ENCODE assay signal across 7 mouse cellular contexts in the genomic region with DNA sequence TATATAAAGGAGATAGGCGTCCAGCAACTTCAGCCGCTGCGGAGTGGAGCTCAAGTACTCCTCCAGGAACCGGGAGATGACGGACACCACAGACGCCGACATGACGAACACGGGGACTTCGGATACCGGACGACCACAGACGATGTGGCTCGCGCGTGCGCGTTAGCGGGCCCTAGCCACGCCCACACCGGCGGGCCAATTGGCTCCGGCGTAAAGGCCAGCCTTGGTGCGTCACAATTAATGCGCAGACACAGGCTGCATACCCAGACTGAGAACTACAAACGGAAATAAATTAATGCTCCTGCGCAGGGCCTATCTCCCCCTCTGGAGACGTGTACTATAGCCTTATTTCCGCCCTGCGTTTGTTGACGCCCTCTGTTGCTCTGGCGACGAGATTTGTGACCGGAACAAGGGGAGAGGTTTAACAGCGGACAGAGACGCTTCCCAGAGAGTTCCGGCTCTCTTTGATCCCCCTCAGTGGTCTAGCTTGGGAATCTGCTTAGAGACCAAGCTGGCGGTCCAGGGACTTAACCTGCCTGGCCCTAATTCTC. TPM values are rescaled to one million over a fixed set of nuclear protein-coding genes. Genes with fewer than 3 reads are reported as not detected.
A peak's percentile ranks its signal among the peaks of the same experiment; 100 is the strongest.
DNase-seq lines count a peak whose midpoint lies in the region; ATAC-seq lines count a peak whose summit lies in the region.

A gene (minus strand): TSS at position 364 of the 551 bp plus-strand sequence.
A gene (plus strand): TSS at position 448 of the 551 bp plus-strand sequence.

- H3K36me3 ChIP-seq in embryonic facial prominence, embryonic 11.5 days (replicated peaks; ENCODE audit: control insufficient read depth, insufficient read depth, low read depth, low read length), result no peaks in the 10 kb centered on the region
- H3K36me3 ChIP-seq in limb, embryonic 10.5 days, result peaks cover 16% of the 10 kb centered on the region
- 0 out of 2 replicates have a peak, but pooled peaks cover 7% of the 10 kb centered on the region for H3K36me3 ChIP-seq in midbrain, embryonic 13.5 days

- peak within 1 kb of the TSS; percentile 62 for H3K4me2 ChIP-seq in embryonic facial prominence, embryonic 11.5 days (ENCODE audit: low read depth, low read length)
- peak within 1 kb of the TSS; percentile 71 for H3K4me2 ChIP-seq in midbrain, embryonic 13.5 days (replicated peaks)

- H3K4me1 ChIP-seq in embryonic facial prominence, embryonic 11.5 days (ENCODE audit: control insufficient read depth, insufficient read depth, low read length), result no peaks in the 10 kb centered on the region
- H3K4me1 ChIP-seq in limb, embryonic 10.5 days, result peaks cover 29% of the 10 kb centered on the region
- peaks cover 56% of the 10 kb centered on the region for H3K4me1 ChIP-seq in midbrain, embryonic 13.5 days (replicated peaks)

- peak within 1 kb of the TSS; percentile 56; the same call in 1 of the 2 replicates for H3K27ac ChIP-seq in embryonic facial prominence, embryonic 11.5 days (replicated peaks; ENCODE audit: low read depth, low read length)
- H3K27ac ChIP-seq in limb, embryonic 10.5 days, result peak within 1 kb of the TSS; percentile 84
- peak within 1 kb of the TSS; percentile 86 for H3K27ac ChIP-seq in midbrain, embryonic 13.5 days

- WGBS in embryonic facial prominence, embryonic 11.5 days, result under 1% methylated on average over 39 of the region's 39 CpGs
- under 1% methylated on average over 39 of the region's 39 CpGs for WGBS in limb, embryonic 10.5 days
- 0% methylated on average over 39 of the region's 39 CpGs for WGBS in midbrain, embryonic 13.5 days

- no peaks in the 10 kb centered on the region for H3K9me3 ChIP-seq in embryonic facial prominence, embryonic 11.5 days (replicated peaks; ENCODE audit: control insufficient read depth, low read length)
- H3K9me3 ChIP-seq in limb, embryonic 10.5 days (replicated peaks), result no peaks in the 10 kb centered on the region
- H3K9me3 ChIP-seq in midbrain, embryonic 13.5 days, result no peaks in the 10 kb centered on the region

- peak; percentile 99 for ATAC-seq in embryonic facial prominence, embryonic 11.5 days (replicated peaks; ENCODE audit: insufficient number of reproducible peaks, low FRiP score, low TSS enrichment, low read depth)
- ATAC-seq in granulocyte monocyte progenitor cell, adult 5-6 weeks (replicated peaks; ENCODE audit: poor library complexity, severe bottlenecking), result peak; percentile 94
- ATAC-seq in midbrain, embryonic 13.5 days, result peak; percentile 100

- peak; percentile 99 for DNase-seq in adrenal gland, postnatal 14 days
- peak; percentile 97 for DNase-seq in embryonic facial prominence, embryonic 11.5 days (ENCODE audit: low spot score)
- peak; percentile 98 for DNase-seq in kidney, adult 11 months
- DNase-seq in limb, embryonic 10.5 days (ENCODE audit: low spot score), result peak; percentile 95
- peak; percentile 95 for DNase-seq in spleen, adult 12 weeks (ENCODE audit: low spot score)

- H3K27me3 ChIP-seq in embryonic facial prominence, embryonic 11.5 days (ENCODE audit: control insufficient read depth, insufficient read depth, low read length), result no peaks in the 10 kb centered on the region
- H3K27me3 ChIP-seq in limb, embryonic 10.5 days (ENCODE audit: low read depth, poor library complexity, severe bottlenecking), result no peaks in the 10 kb centered on the region
- H3K27me3 ChIP-seq in midbrain, embryonic 13.5 days, result no peaks in the 10 kb centered on the region

- H3K9ac ChIP-seq in embryonic facial prominence, embryonic 11.5 days (replicated peaks; ENCODE audit: low read length), result peak within 1 kb of the TSS; percentile 78
- peak within 1 kb of the TSS; percentile 80 for H3K9ac ChIP-seq in midbrain, embryonic 13.5 days (replicated peaks)

- peak within 1 kb of the TSS; percentile 78 for H3K4me3 ChIP-seq in embryonic facial prominence, embryonic 11.5 days (ENCODE audit: low read depth, low read length)
- H3K4me3 ChIP-seq in limb, embryonic 10.5 days, result peak within 1 kb of the TSS; percentile 73
- H3K4me3 ChIP-seq in midbrain, embryonic 13.5 days (replicated peaks), result peak within 1 kb of the TSS; percentile 75

RNA-seq across cellular contexts. Expression of the first gene that starts in this region (rescaled TPM):
- total RNA-seq in adrenal gland, postnatal 14 days (2021), result 237 and 250 TPM in 2 replicates
- polyA plus RNA-seq in embryonic facial prominence, embryonic 11.5 days (2014; fragmentation: Nextera tagmentation; extraction: Ambion mirVana), result 256 and 271 TPM in 2 replicates
- 248 and 260 TPM in 2 replicates for total RNA-seq in granulocyte monocyte progenitor cell, adult 5-6 weeks (2014; fragmentation: Nextera tagmentation)
- total RNA-seq in granulocyte monocyte progenitor cell, adult 5-6 weeks (2017), result 123 and 177 TPM in 2 replicates
- 234 and 239 TPM in 2 replicates for polyA plus RNA-seq in limb, embryonic 10.5 days (2016; fragmentation: Nextera tagmentation; extraction: Ambion mirVana)
- polyA plus RNA-seq in midbrain, embryonic 13.5 days (2015; fragmentation: Nextera tagmentation; extraction: Ambion mirVana), result 289 and 300 TPM in 2 replicates

RNA-seq across cellular contexts. Expression of the second gene that starts in this region (rescaled TPM):
- 297 and 309 TPM in 2 replicates for total RNA-seq in adrenal gland, postnatal 14 days (2021)
- polyA plus RNA-seq in embryonic facial prominence, embryonic 11.5 days (2014; fragmentation: Nextera tagmentation; extraction: Ambion mirVana), result 44.3 and 47.4 TPM in 2 replicates
- 39.9 and 41.9 TPM in 2 replicates for total RNA-seq in granulocyte monocyte progenitor cell, adult 5-6 weeks (2014; fragmentation: Nextera tagmentation)
- 24.3 and 24.9 TPM in 2 replicates for total RNA-seq in granulocyte monocyte progenitor cell, adult 5-6 weeks (2017)
- 32.2 and 37.7 TPM in 2 replicates for polyA plus RNA-seq in limb, embryonic 10.5 days (2016; fragmentation: Nextera tagmentation; extraction: Ambion mirVana)
- 38.2 and 43.7 TPM in 2 replicates for polyA plus RNA-seq in midbrain, embryonic 13.5 days (2015; fragmentation: Nextera tagmentation; extraction: Ambion mirVana)

Comparison
In these comparisons a context has a peak if more than half of its experiments do, and no peak if none do; other contexts are left out.
1. Peak in every context shown above with its lines: DNase-seq, ATAC-seq, H3K4me3 ChIP-seq and H3K27ac ChIP-seq.